Mouse (Mus musculus) kidney, embryonic 16.5 days (tissue): ENCODE data around the gene Prap1. TPM values are rescaled to one million over a fixed set of nuclear protein-coding genes. Genes with fewer than 3 reads are reported as not detected.

Experiments
- ATAC-seq: fragments of 200-750 bp; cut with Nextera tagmentation; 2 replicates; pipeline ENCODE4 v1.8.0; 2017; ENCODE audit warnings: moderate TSS enrichment; ENCODE audit not compliant: low FRiP score, low TSS enrichment
- H3K27ac ChIP-seq: fragments of 300-500 bp; sonication (generic); 2 replicates; pipeline ENCODE4 v1.5.1; 2014; ENCODE audit warnings: low read length
- H3K27me3 ChIP-seq: fragments of 300-500 bp; sonication (generic); 2 replicates; pipeline ENCODE4 v1.6.1; 2014; ENCODE audit warnings: low read length, control low read depth, mixed read lengths; ENCODE audit not compliant: insufficient read depth
- H3K36me3 ChIP-seq: fragments of 300-500 bp; sonication (generic); 2 replicates; pipeline ENCODE4 v1.6.1; 2014; ENCODE audit warnings: low read length, control low read depth, mixed read lengths; ENCODE audit not compliant: insufficient read depth
- H3K4me1 ChIP-seq: fragments of 300-500 bp; sonication (generic); 2 replicates; pipeline ENCODE4 v1.6.1; 2014; ENCODE audit warnings: low read length, control low read depth, mixed read lengths; ENCODE audit not compliant: insufficient read depth
- H3K4me2 ChIP-seq: fragments of 300-500 bp; sonication (generic); replicated peaks from 2 replicates; pipeline ENCODE4 v1.6.1; 2014; ENCODE audit warnings: low read depth, low read length
- H3K4me3 ChIP-seq: fragments of 300-500 bp; sonication (generic); 2 replicates; pipeline ENCODE4 v1.5.1; 2014; ENCODE audit warnings: mild to moderate bottlenecking, low read length
- H3K9ac ChIP-seq: fragments of 300-500 bp; sonication (generic); replicated peaks from 2 replicates; pipeline ENCODE4 v1.6.1; 2014; ENCODE audit warnings: low read length
- H3K9me3 ChIP-seq: fragments of 300-500 bp; sonication (generic); 2 replicates; pipeline ENCODE4 v1.6.1; 2016; ENCODE audit warnings: low read length, control low read depth
- WGBS: fragments of 180-500 bp; shearing (Covaris S2); extraction: QIAGEN DNeasy Blood & Tissue Kit; methylation state at CpG from one replicate; pipeline ENCODE4 v1.1.7; 2014; 5-methylcytosine and 5-hydroxymethylcytosine counted together
- polyA plus RNA-seq: library from polyadenylated mRNA; unstranded; fragments of >200 nt; fragmentation: Nextera tagmentation; extraction: Ambion mirVana; gene quantifications from 2 replicates; pipeline ENCODE4 v1.2.1, GENCODE M21; 2015

Gene Prap1
- 0.27 and 0.62 TPM in 2 replicates for polyA plus RNA-seq

GRCm38 (mm10) chr7:140092924-140093528 is at the start of gene Prap1:
TSS of gene Prap1 (plus strand) at chr7:140093395.
- no peaks in the 10 kb centered on the region; the same call in 1 of the 2 replicates for H3K4me1 ChIP-seq
- H3K4me2 ChIP-seq, result no peak within 1 kb of the TSS
- H3K9ac ChIP-seq, result no peak within 1 kb of the TSS
- 56% methylated on average over 5 of the region's 5 CpGs for WGBS
- H3K36me3 ChIP-seq, result no peaks in the 10 kb centered on the region
- H3K27ac ChIP-seq, result no peak within 1 kb of the TSS
- no peak within 1 kb of the TSS for H3K4me3 ChIP-seq
- H3K9me3 ChIP-seq, result no peaks in the 10 kb centered on the region
- ATAC-seq, result no peak
- H3K27me3 ChIP-seq, result no peaks in the 10 kb centered on the region

GRCm38 (mm10) chr7:140045546-140045945 is 47.6 kb upstream of the Prap1 start:
- peaks cover 22% of the 10 kb centered on the region for H3K4me1 ChIP-seq
- no peaks in the 10 kb centered on the region for H3K9me3 ChIP-seq
- WGBS, result 76% methylated on average over 4 of the region's 4 CpGs
- H3K36me3 ChIP-seq, result 0 out of 2 replicates have a peak, but pooled peaks cover 3% of the 10 kb centered on the region
- ATAC-seq, result no peak
- H3K27me3 ChIP-seq, result peaks cover 66% of the 10 kb centered on the region
- H3K4me3 ChIP-seq, result no peak overlapping the region
- no peak overlapping the region for H3K9ac ChIP-seq
- no peak overlapping the region for H3K27ac ChIP-seq
- H3K4me2 ChIP-seq, result no peak overlapping the region

GRCm38 (mm10) chr7:140047811-140048311 is 45.3 kb upstream of the Prap1 start:
- Histone ChIP-seq H3K9me3 (no peaks in the 10 kb centered on the region), H3K36me3 (no peaks in the 10 kb centered on the region), H3K9ac (no peak overlapping the region), H3K27me3 (peaks cover 88% of the 10 kb centered on the region), H3K4me3 (peak overlapping the region; percentile 47), H3K4me2 (peak overlapping the region; percentile 62), H3K27ac (no peak overlapping the region), H3K4me1 (peaks cover 22% of the 10 kb centered on the region)
- ATAC-seq, result no peak
- WGBS, result under 1% methylated on average over 33 of the region's 33 CpGs

GRCm38 (mm10) chr7:140048361-140049114 is 44.7 kb upstream of the Prap1 start, which contains the start of gene Msx3:
TSS of gene Msx3 (minus strand) at chr7:140049089.
- peak; percentile 54 for ATAC-seq
- no peak within 1 kb of the TSS for H3K9ac ChIP-seq
- no peak within 1 kb of the TSS for H3K27ac ChIP-seq
- H3K4me1 ChIP-seq, result peaks cover 22% of the 10 kb centered on the region
- no peaks in the 10 kb centered on the region for H3K36me3 ChIP-seq
- peak within 1 kb of the TSS; percentile 47 for H3K4me3 ChIP-seq
- peak within 1 kb of the TSS; percentile 62 for H3K4me2 ChIP-seq
- H3K27me3 ChIP-seq, result peaks cover 95% of the 10 kb centered on the region
- no peaks in the 10 kb centered on the region for H3K9me3 ChIP-seq
- under 1% methylated on average over 56 of the region's 56 CpGs for WGBS

GRCm38 (mm10) chr7:140049115-140049689 is 44.0 kb upstream of the Prap1 start:
- H3K4me2 ChIP-seq, result peak overlapping the region; percentile 62
- peaks cover 22% of the 10 kb centered on the region for H3K4me1 ChIP-seq
- peak overlapping the region; percentile 47 for H3K4me3 ChIP-seq
- H3K9me3 ChIP-seq, result no peaks in the 10 kb centered on the region
- no peak overlapping the region for H3K9ac ChIP-seq
- H3K27me3 ChIP-seq, result peaks cover 96% of the 10 kb centered on the region
- no peaks in the 10 kb centered on the region for H3K36me3 ChIP-seq
- no peak overlapping the region for H3K27ac ChIP-seq
- ATAC-seq, result peak; percentile 65
- under 1% methylated on average over 34 of the region's 34 CpGs for WGBS

GRCm38 (mm10) chr7:140054124-140054523 is 39.1 kb upstream of the Prap1 start:
- Histone ChIP-seq H3K4me3 (no peak overlapping the region), H3K9ac (no peak overlapping the region), H3K27me3 (peaks cover 92% of the 10 kb centered on the region), H3K36me3 (no peaks in the 10 kb centered on the region), H3K4me1 (peaks cover 16% of the 10 kb centered on the region), H3K4me2 (no peak overlapping the region), H3K9me3 (no peaks in the 10 kb centered on the region), H3K27ac (no peak overlapping the region)
- ATAC-seq, result no peak
- WGBS, result 79% methylated on average over 4 of the region's 4 CpGs

GRCm38 (mm10) chr7:140057413-140058407 is 35.5 kb upstream of the Prap1 start:
- H3K4me3 ChIP-seq, result peak overlapping the region; percentile 52
- peaks cover 21% of the 10 kb centered on the region for H3K4me1 ChIP-seq
- peak; percentile 47 for ATAC-seq
- peaks cover 90% of the 10 kb centered on the region for H3K27me3 ChIP-seq
- no peaks in the 10 kb centered on the region for H3K36me3 ChIP-seq
- no peaks in the 10 kb centered on the region for H3K9me3 ChIP-seq
- H3K4me2 ChIP-seq, result peak overlapping the region; percentile 77
- H3K27ac ChIP-seq, result no peak overlapping the region
- peak overlapping the region; percentile 65 for H3K9ac ChIP-seq
- 2% methylated on average over 52 of the region's 53 CpGs for WGBS

- Histone ChIP-seq H3K27ac (no peak overlapping the region), H3K4me1 (peaks cover 21% of the 10 kb centered on the region), H3K4me2 (peak overlapping the region; percentile 77), H3K36me3 (no peaks in the 10 kb centered on the region), H3K4me3 (peak overlapping the region; percentile 52), H3K9me3 (no peaks in the 10 kb centered on the region), H3K27me3 (peaks cover 86% of the 10 kb centered on the region), H3K9ac (peak overlapping the region; percentile 65)
- 16% methylated on average over 7 of the region's 7 CpGs for WGBS
- no peak for ATAC-seq
These were observed 34.7 kb upstream of the Prap1 start for GRCm38 (mm10) chr7:140058528-140058927.

- H3K27me3 ChIP-seq, result peaks cover 84% of the 10 kb centered on the region
- H3K27ac ChIP-seq, result no peak overlapping the region
- 59% methylated on average over 4 of the region's 4 CpGs for WGBS
These were observed 33.6 kb upstream of the Prap1 start for GRCm38 (mm10) chr7:140059601-140060000.

More at GRCm38 (mm10) chr7:140059601-140060000, 33.6 kb upstream of the Prap1 start:
- Histone ChIP-seq H3K4me3 (no peak overlapping the region), H3K4me1 (peaks cover 21% of the 10 kb centered on the region), H3K9me3 (no peaks in the 10 kb centered on the region), H3K9ac (no peak overlapping the region), H3K4me2 (no peak overlapping the region), H3K36me3 (no peaks in the 10 kb centered on the region)
- ATAC-seq, result no peak
